Mouse (Mus musculus) adrenal gland (tissue): Measurements from ENCODE around the gene Zfp697.
"Not testable (repeated sequence)": the region's sequence is repeated elsewhere in the genome, so short reads cannot be mapped to it uniquely, and the experiment has no call there.

Experiments used
- intact Hi-C: fragments of 180-260 bp; cut with DNase I; formaldehyde crosslinking; loops from one replicate; pipeline ENCODE4 v1.15.1; 2025

Gene Zfp697

DNA sequence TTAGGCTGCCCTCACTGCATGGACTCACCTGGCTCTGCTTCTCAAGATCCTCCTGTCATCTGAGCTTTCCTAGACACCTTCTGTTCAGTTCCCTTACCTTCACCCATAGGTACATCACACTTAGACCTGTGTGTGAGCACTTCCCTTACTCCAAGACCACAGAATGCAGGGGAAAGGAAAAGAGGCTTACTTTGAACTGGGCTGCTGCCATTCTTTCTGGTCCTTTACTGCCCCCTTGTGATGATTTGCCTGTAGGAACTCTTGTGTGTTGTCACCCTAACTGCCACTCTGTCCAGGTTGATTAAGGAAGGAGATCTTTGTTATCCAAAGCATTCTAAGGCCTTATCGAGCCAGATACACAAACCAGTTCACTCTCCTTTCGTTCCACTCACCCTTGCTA is 114.5 kb downstream of the Zfp697 start:
- intact Hi-C loops = not testable (repeated sequence)

DNA sequence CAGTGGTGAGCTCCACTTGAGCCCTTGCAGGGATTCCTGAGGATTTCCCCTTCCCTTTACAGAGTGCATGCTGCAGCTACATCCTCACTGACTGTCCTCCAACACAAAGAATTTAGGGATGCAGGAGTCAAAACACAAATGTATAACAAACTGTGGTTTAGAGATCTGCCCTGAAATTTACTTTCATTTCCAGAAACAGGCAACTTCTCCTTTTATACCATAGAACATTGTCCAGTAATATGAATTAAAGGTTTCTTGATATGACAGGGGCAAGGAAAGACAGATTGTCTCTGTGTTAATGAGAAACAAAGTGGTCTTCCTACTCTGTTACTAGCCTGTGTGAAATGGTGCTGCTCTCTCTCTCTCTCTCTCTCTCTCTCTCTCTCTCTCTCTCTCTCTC is 115.1 kb downstream of the Zfp697 start:
- intact Hi-C loops = not testable (repeated sequence)

DNA sequence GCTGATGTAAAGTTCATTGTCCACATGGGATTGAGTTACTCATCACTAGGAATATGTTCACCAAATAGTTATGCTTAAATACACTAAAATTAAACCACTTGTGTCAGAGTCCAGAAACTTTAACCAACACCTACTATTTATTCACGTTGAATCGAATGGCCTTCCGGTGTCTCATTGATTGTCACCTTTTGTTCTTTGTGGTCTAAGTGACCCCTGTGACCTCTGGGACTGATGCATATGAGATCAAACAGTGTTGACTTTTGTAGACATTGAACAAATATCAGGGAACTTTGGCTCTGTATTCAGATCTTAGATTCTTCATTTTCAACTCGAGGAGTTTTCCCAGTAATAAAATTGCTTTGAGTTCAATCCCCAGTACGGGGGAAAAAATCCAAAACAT is 125.0 kb downstream of the Zfp697 start:
- intact Hi-C loops = not testable (repeated sequence)

DNA sequence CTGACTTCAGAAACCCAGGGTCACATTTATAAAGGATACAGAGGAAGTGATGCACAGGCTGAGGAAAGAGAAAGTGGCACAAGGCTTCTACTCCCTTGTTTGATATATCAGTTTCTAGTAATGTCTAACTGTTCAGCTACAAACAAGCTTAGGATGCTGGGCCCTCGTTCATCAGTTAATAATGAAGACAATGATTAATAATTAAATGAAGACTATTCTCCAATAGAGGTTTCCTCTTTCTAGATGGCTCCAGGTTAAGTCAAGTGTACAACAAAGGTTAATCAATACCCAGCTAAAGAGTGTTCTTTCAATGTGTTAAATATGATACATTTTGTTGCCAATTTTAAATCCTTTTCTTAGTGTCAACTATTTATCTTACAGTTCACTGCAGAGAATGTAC is 128.2 kb downstream of the Zfp697 start, which contains the start of gene Hsd3b4:
TSS of gene Hsd3b4 (minus strand) at position 101 of the 400 bp plus-strand sequence.
- intact Hi-C loops = not testable (repeated sequence)

DNA sequence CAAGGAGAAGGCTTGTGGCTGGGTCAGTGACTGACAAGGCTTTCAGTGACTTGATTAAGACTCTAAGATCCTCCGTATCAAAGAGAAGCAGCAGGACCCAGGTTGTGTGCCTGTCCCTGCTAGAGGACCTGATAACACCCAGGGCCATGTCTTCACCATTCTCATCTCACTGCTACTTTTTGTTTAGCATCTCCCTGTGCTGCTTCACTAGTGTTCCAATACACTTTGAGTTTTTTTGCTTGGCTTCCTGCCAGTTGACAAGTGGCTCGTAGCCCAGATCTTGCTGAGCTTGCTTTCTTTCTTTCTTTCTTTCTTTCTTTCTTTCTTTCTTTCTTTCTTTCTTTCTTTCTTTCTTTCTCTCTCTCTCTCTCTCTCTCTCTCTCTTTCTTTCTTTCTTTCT is 140.5 kb downstream of the Zfp697 start:
- intact Hi-C loops = not testable (repeated sequence)

DNA sequence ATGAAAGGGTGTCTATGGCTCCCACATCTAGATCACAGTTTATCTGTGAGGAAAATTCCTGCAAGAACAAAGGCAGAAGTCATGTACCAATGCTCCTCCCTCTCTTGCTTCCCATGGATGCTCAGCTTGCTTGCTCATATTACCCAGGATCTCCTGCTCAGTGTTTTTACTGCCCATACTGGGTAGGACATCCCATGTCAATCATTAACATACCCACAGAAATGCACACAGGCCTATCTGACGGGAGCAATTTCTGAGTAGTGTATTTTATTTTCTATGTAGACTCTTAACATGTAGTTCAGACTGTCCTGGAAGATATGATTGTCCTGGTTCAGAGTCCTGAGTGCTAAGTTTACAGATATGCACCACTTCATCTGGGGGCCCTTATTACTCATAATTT is 142.3 kb downstream of the Zfp697 start:
- intact Hi-C loops = not testable (repeated sequence)

DNA sequence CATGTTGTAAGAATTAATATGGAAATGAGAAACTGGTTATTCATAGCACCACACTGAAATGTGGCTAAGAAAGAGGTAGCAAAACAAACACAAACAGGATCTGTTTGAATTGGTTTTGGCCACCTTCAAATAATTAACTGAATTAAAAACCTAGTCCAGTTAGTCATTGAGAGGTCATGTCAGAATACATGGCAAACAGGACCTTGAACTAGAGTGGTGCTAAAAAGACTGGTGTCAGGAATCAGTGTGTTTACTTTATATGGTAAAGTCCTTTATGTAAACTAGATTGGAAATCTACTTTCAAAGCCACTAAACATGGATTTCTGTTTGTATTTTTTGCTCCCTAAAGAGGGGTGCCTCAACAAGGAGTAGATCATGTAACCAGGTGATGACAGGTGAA is 142.7 kb downstream of the Zfp697 start:
- intact Hi-C loops = not testable (repeated sequence)

DNA sequence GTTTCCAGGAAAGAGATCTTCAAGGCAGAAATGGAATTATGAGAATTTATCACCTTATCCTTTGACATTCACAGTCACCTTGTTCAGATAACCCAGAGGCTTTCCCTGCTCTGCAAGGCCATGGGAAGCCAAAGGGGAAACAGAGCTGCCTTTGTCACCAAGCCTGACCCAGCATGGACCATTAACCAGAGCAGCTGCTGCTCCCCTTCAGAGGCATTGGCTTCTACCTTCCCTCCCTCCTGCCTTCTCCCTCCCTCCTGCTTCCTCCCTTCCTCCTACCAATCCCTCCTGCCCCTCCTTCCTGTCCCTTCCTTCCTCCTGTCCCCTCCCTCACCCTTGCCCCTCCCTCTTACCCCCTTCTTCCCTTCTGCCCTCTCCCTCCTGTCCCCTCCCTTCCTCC is 165.4 kb downstream of the Zfp697 start:
- intact Hi-C loops = not testable (repeated sequence)

DNA sequence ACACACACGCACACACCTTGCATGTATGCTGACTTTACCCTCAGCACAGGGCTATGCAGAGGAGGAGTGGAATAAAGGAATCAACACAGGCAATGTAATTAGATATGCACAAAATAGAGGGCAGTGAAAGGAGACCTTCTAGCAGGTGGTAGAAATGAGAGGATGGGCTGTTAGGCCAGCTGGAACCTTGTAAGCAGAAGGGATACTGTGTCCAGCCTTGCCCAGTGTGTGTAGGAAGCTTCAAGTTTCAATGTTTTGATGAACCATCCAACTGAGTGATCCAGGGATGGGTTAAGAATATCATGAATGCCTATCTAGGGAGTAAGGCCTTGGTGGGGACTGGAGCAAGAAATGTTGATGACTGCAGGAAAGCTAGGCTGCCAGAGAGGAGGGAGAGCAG is 166.2 kb downstream of the Zfp697 start:
- intact Hi-C loops = not testable (repeated sequence)

DNA sequence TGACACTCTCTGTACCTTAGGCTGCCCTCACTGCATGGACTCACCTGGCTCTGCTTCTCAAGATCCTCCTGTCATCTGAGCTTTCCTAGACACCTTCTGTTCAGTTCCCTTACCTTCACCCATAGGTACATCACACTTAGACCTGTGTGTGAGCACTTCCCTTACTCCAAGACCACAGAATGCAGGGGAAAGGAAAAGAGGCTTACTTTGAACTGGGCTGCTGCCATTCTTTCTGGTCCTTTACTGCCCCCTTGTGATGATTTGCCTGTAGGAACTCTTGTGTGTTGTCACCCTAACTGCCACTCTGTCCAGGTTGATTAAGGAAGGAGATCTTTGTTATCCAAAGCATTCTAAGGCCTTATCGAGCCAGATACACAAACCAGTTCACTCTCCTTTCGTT is 168.0 kb downstream of the Zfp697 start:
- intact Hi-C loops = not testable (repeated sequence)

DNA sequence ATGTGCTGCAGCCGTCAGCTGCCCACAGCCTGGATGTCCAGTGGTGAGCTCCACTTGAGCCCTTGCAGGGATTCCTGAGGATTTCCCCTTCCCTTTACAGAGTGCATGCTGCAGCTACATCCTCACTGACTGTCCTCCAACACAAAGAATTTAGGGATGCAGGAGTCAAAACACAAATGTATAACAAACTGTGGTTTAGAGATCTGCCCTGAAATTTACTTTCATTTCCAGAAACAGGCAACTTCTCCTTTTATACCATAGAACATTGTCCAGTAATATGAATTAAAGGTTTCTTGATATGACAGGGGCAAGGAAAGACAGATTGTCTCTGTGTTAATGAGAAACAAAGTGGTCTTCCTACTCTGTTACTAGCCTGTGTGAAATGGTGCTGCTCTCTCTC is 168.6 kb downstream of the Zfp697 start:
- intact Hi-C loops = not testable (repeated sequence)

DNA sequence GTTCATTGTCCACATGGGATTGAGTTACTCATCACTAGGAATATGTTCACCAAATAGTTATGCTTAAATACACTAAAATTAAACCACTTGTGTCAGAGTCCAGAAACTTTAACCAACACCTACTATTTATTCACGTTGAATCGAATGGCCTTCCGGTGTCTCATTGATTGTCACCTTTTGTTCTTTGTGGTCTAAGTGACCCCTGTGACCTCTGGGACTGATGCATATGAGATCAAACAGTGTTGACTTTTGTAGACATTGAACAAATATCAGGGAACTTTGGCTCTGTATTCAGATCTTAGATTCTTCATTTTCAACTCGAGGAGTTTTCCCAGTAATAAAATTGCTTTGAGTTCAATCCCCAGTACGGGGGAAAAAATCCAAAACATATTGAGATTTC is 178.4 kb downstream of the Zfp697 start:
- intact Hi-C loops = not testable (repeated sequence)

DNA sequence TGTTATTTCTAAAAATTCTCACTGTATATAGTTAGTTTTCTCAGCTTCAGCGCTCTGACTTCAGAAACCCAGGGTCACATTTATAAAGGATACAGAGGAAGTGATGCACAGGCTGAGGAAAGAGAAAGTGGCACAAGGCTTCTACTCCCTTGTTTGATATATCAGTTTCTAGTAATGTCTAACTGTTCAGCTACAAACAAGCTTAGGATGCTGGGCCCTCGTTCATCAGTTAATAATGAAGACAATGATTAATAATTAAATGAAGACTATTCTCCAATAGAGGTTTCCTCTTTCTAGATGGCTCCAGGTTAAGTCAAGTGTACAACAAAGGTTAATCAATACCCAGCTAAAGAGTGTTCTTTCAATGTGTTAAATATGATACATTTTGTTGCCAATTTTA is 181.6 kb downstream of the Zfp697 start:
- intact Hi-C loops = not testable (repeated sequence)

DNA sequence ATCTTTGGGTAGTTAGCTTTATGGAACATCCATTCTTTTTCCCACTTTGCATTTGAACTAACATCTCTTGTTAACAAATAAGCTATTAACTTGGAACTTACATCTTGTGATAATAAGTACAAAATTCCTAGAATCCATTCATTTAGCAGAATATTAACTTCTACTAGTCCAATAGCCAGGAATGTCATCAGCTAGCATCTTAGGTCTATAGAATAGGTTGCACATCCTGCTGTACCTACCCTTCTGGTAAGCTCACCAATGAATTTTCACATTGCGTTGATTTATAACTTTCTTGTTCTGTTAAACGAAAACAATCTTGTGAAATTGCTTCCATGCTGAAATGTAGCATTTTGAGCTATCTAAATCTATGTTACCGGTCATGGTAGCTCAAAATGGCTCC is 182.6 kb downstream of the Zfp697 start:
- intact Hi-C loops = not testable (repeated sequence)

DNA sequence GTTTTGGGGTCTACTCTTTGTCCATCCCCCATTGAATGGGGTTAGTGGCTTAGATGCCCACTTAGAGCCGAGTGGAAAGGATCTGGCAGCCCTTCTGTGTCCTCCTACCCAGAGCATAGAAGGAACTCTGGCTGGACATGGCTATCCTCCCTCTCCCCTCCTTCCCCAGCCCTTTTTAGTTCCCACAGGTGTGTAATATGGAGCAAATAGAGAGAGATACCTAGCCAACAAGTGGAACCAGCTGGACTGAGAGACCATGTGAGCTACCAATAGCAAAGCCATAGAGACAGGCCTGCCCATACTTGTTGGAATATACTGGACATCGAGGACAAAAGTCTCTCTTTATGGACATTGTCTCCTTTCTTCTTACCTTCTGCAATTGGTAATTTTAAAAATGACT is 185.5 kb downstream of the Zfp697 start:
- intact Hi-C loops = not testable (repeated sequence)

DNA sequence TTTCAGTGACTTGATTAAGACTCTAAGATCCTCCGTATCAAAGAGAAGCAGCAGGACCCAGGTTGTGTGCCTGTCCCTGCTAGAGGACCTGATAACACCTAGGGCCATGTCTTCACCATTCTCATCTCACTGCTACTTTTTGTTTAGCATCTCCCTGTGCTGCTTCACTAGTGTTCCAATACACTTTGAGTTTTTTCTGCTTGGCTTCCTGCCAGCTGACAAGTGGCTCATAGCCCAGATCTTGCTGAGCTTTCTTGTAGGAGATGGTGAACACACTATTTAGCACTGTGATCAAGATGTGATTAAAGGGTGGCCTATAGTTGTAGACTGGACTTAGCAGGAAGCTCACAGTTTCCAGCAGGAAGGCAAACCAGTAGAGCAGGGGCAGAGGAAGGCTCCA is 198.8 kb downstream of the Zfp697 start:
- intact Hi-C loops = not testable (repeated sequence)

DNA sequence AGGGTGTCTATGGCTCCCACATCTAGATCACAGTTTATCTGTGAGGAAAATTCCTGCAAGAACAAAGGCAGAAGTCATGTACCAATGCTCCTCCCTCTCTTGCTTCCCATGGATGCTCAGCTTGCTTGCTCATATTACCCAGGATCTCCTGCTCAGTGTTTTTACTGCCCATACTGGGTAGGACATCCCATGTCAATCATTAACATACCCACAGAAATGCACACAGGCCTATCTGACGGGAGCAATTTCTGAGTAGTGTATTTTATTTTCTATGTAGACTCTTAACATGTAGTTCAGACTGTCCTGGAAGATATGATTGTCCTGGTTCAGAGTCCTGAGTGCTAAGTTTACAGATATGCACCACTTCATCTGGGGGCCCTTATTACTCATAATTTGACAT is 199.9 kb downstream of the Zfp697 start:
- intact Hi-C loops = not testable (repeated sequence)

DNA sequence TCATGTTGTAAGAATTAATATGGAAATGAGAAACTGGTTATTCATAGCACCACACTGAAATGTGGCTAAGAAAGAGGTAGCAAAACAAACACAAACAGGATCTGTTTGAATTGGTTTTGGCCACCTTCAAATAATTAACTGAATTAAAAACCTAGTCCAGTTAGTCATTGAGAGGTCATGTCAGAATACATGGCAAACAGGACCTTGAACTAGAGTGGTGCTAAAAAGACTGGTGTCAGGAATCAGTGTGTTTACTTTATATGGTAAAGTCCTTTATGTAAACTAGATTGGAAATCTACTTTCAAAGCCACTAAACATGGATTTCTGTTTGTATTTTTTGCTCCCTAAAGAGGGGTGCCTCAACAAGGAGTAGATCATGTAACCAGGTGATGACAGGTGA is 200.4 kb downstream of the Zfp697 start:
- intact Hi-C loops = not testable (repeated sequence)

DNA sequence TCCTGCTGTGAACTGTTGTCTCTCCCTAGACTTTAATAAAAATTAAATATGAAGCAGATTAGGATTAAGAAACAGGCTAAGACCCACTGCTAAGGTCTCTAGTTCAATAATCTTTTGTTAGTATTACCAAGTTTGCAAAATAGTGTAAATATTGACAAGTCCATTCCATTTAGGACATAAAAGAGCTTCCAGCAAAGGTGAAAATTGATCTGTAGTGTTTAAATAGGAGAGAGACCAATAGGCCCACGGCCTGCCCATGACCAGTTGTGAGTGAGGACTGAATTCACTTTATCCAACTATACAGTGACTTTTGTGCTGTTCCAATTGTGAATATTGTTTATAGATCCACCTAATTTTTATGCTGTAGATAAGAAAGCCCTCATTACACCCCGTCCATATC is 205.5 kb downstream of the Zfp697 start:
- intact Hi-C loops = no loop called here

DNA sequence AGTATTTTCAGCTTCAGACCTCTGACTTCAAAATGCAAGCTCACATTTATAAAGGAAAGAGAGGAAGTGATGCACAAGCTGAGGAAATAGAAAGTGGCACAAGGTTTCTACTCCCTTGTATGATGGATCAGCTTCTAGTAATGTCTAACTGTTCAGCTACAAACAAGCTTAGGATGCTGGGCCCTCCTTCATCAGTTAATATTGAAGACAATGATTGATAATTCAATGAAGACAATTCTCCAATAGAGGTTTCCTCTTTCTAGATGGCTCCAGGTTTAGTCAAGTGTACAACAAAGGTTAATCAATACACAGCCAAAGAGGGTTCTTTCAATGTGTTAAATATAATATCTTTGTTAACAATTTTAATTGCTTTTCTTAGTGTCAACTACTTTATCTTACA is 206.4 kb downstream of the Zfp697 start, which contains the start of gene Gm10681:
TSS of gene Gm10681 (minus strand) at position 101 of the 400 bp plus-strand sequence.
- intact Hi-C loops = no loop called here

DNA sequence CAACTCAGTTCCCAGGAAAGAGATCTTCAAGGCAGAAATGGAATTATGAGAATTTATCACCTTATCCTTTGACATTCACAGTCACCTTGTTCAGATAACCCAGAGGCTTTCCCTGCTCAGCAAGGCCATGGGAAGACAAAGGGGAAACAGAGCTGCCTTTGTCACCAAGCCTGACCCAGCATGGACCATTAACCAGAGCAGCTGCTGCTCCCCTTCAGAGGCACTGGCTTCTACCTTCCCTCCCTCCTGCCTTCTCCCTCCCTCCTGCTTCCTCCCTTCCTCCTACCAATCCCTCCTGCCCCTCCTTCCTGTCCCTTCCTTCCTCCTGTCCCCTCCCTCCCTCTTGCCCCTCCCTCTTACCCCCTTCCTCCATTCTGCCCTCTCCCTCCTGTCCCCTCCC is 231.3 kb downstream of the Zfp697 start:
- intact Hi-C loops = not testable (repeated sequence)

DNA sequence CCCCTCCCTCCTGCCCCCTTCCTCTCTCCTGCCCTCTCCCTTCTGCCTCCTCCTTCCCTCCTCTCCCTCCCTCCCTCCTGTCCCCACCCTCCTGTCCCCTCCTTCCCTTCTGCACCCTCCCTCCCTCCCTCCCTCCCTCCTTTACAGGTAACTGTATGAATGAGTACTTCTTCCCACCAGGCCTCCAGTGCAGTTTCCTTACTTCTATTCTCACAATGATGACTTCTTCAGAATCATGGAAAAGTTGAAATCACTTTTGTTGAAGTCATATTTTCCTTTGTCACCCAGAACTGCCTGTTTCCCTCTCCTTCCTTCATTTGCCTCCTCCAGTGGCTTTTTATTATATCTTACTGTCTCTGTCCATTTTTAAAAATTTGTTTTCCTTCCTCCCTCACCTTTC is 231.7 kb downstream of the Zfp697 start:
- intact Hi-C loops = no loop called here

DNA sequence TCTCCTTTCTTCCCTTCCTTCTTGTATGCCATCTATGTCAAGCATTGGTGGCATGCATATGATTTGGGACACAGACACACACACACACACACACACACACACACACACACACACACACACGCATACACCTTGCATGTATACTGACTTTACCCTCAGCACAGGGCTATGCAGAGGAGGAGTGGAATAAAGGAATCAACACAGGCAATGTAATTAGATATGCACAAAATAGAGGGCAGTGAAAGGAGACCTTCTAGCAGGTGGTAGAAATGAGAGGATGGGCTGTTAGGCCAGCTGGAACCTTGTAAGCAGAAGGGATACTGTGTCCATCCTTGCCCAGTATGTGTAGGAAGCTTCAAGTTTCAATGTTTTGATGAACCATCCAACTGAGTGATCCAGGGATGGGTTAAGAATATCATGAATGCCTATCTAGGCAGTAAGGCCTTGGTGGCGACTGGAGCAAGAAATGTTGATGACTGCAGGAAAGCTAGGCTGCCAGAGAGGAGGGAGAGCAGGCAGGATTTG is 232.2 kb downstream of the Zfp697 start:
- intact Hi-C loops = not testable (repeated sequence)

DNA sequence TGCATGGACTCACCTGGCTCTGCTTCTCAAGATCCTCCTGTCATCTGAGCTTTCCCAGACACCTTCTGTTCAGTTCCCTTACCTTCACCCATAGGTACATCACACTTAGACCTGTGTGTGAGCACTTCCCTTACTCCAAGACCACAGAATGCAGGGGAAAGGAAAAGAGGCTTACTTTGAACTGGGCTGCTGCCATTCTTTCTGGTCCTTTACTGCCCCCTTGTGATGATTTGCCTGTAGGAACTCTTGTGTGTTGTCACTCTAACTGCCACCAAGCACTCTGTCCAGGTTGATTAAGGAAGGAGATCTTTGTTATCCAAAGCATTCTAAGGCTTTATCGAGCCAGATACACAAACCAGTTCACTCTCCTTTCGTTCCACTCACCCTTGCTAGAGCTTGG is 234.0 kb downstream of the Zfp697 start:
- intact Hi-C loops = not testable (repeated sequence)
